Mouse (Mus musculus) neural tube, embryonic 14.5 days (tissue): ENCODE results near the gene Spata20. TPM values are rescaled to one million over a fixed set of nuclear protein-coding genes. Genes with fewer than 3 reads are reported as not detected.

Experiments used
- ATAC-seq: fragments of 200-750 bp; cut with Nextera tagmentation; 2 replicates; pipeline ENCODE4 v1.8.0; 2017; ENCODE audit warnings: low read depth, mild to moderate bottlenecking, moderate TSS enrichment, moderate library complexity
- H3K27ac ChIP-seq: fragments of 300-500 bp; sonication (generic); 2 replicates; pipeline ENCODE4 v1.5.1; 2014; ENCODE audit warnings: low read depth, mild to moderate bottlenecking, control low read depth, low read length, moderate library complexity, mixed read lengths
- H3K27me3 ChIP-seq: fragments of 300-500 bp; sonication (generic); 2 replicates; pipeline ENCODE4 v1.6.1; 2014; ENCODE audit warnings: low read length; ENCODE audit not compliant: control insufficient read depth, insufficient read depth
- H3K36me3 ChIP-seq: fragments of 300-500 bp; sonication (generic); 2 replicates; pipeline ENCODE4 v1.6.1; 2014; ENCODE audit warnings: low read length, mixed read lengths; ENCODE audit not compliant: control insufficient read depth, insufficient read depth
- H3K4me1 ChIP-seq: fragments of 300-500 bp; sonication (generic); 2 replicates; pipeline ENCODE4 v1.6.1; 2014; ENCODE audit warnings: low read length; ENCODE audit not compliant: control insufficient read depth, insufficient read depth
- H3K4me2 ChIP-seq: fragments of 300-500 bp; sonication (generic); 2 replicates; pipeline ENCODE4 v1.6.1; 2014; ENCODE audit warnings: mild to moderate bottlenecking, low read depth, low read length, control low read depth
- H3K4me3 ChIP-seq: fragments of 300-500 bp; sonication (generic); 2 replicates; pipeline ENCODE4 v1.5.1; 2014; ENCODE audit warnings: low read depth, low read length, control low read depth, mixed read lengths
- H3K9ac ChIP-seq: fragments of 300-500 bp; sonication (generic); replicated peaks from 2 replicates; pipeline ENCODE4 v1.6.1; 2014; ENCODE audit warnings: low read depth, mild to moderate bottlenecking, control low read depth, low read length, mixed read lengths
- H3K9me3 ChIP-seq: fragments of 300-500 bp; sonication (generic); 2 replicates; pipeline ENCODE4 v1.6.1; 2016; ENCODE audit warnings: low read length; ENCODE audit not compliant: control insufficient read depth
- WGBS: fragments of 180-500 bp; shearing (Covaris S2); extraction: QIAGEN DNeasy Blood & Tissue Kit; methylation state at CpG from one replicate; pipeline ENCODE4 v1.1.7; 2014; 5-methylcytosine and 5-hydroxymethylcytosine counted together
- polyA plus RNA-seq: library from polyadenylated mRNA; unstranded; fragments of >200 nt; fragmentation: Nextera tagmentation; extraction: Ambion mirVana; gene quantifications from 2 replicates; pipeline ENCODE4 v1.2.1, GENCODE M21; 2014

The Spata20 gene
- polyA plus RNA-seq, result 0.09 and 0.26 TPM in 2 replicates

DNA sequence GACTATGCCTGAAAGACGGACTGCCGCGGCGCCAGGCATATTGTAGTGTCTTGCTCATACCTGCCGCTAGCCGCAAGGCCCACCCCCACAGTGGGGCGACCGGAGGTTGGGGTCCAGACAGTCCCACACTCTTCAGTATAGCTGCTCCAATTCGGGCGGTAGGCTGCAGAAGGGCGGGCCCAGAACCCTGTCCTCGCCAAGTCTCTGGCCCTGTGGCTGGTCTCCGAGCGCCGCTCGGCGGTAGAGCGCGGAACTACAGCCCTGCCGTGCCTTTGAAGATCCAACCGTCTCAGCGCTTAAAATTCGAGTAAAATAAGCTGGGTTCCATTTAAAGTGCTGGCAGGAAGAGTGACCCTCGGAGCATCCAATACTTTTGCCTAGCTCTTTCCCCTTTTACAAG, at the start of gene Spata20:
Spata20 (minus strand) TSS at position 179 of the 400 bp plus-strand sequence.
- WGBS, result 6% methylated on average over 24 of the region's 24 CpGs
- Histone ChIP-seq H3K36me3 (no peaks in the 10 kb centered on the region), H3K4me2 (peak within 1 kb of the TSS; percentile 30; the same call in 1 of the 2 replicates), H3K4me3 (no peak within 1 kb of the TSS), H3K27ac (no peak within 1 kb of the TSS), H3K4me1 (no peaks in the 10 kb centered on the region), H3K9ac (0 out of 2 replicates have a peak within 1 kb of the TSS, but pooled peaks have one; percentile 28), H3K9me3 (no peaks in the 10 kb centered on the region), H3K27me3 (0 out of 2 replicates have a peak, but pooled peaks cover 2% of the 10 kb centered on the region)
- peak; percentile 72 for ATAC-seq

DNA sequence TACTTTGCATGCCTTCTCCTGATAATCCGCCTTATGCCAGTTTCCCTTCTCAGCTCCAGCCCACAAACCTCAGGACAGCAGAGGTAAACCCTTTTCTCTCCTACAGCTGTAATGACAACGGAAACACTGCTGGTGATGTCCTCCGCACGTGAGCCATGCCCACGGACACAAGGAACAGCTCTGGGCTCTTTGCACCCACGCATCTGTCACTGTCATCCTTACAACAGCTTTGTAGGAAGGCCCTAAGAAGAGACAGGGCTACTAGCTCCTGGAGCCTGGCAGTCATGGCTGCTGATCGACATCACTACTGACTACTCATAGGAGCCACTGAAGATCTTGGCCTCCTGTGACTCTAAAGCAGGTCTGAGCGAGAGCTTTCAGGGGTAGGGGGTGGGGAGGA, 47.2 kb upstream of the Spata20 start:
- 78% methylated on average over 8 of the region's 8 CpGs for WGBS

DNA sequence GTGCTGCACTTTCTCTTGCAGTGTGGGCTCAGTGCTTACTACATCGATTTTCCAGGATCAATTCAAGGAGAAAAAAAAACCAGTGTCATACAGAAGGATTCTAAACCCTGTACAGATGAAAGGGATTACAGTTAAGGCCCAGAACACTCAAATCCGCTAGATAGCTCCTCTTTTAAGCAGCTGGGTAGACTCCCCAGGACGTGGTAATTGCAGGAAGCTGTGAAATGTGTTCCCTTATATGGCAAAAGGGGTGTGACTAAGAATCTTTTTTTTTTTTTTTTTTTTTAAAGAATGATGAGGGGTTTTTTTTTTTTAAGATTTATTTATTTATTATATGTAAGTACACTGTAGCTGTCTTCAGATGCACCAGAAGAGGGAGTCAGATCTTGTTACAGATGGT, 42.9 kb upstream of the Spata20 start:
- 52% methylated on average over 3 of the region's 3 CpGs for WGBS
- Histone ChIP-seq H3K36me3 (no peaks in the 10 kb centered on the region), H3K9me3 (no peaks in the 10 kb centered on the region), H3K9ac (no peak overlapping the region), H3K4me1 (no peaks in the 10 kb centered on the region), H3K27ac (no peak overlapping the region), H3K4me3 (no peak overlapping the region), H3K27me3 (no peaks in the 10 kb centered on the region), H3K4me2 (no peak overlapping the region)
- no peak for ATAC-seq

More for the DNA sequence above, 47.2 kb upstream of the Spata20 start:
- Histone ChIP-seq H3K27ac (no peak overlapping the region), H3K9ac (no peak overlapping the region), H3K36me3 (no peaks in the 10 kb centered on the region), H3K4me1 (no peaks in the 10 kb centered on the region), H3K4me3 (no peak overlapping the region), H3K4me2 (no peak overlapping the region), H3K27me3 (no peaks in the 10 kb centered on the region), H3K9me3 (no peaks in the 10 kb centered on the region)
- ATAC-seq, result no peak

DNA sequence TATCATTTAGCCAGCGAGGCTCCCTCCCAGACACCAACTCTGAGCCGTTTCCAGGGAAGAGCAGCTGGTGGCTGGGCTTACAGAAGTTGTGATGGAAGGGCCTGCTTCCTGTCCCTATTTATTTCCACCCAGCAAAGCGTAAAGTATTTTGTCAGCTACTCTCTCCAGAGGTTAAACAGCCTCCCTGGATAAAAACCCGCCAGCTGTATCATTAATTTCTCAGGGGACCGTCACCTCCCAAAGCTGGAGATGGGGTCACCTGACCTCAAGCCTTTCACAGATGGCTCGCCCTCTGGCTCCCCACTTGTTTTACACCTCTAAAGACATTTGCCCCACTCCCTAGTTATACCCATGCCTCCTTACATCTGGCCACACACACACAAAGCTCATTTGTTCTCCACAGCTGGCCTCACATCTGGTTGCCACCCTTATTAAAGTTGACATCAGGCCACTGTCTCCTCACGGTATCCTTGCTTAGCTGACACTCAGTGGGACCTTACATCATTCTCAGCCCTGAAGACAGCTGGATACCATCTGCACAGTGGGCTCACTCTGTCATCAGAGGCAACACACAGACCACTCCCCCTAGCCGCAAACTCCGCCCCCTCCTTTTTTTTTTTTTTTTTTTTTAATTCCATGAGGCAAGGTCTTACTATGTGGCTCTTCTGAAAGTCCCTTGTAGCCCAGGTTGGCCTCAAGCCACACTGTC, 40.3 kb upstream of the Spata20 start:
- Histone ChIP-seq H3K27ac (no peak overlapping the region), H3K9me3 (no peaks in the 10 kb centered on the region), H3K27me3 (no peaks in the 10 kb centered on the region), H3K4me2 (no peak overlapping the region), H3K9ac (no peak overlapping the region), H3K4me3 (no peak overlapping the region), H3K36me3 (no peaks in the 10 kb centered on the region), H3K4me1 (no peaks in the 10 kb centered on the region)
- WGBS, result 47% methylated on average over 9 of the region's 9 CpGs
- ATAC-seq, result no peak

DNA sequence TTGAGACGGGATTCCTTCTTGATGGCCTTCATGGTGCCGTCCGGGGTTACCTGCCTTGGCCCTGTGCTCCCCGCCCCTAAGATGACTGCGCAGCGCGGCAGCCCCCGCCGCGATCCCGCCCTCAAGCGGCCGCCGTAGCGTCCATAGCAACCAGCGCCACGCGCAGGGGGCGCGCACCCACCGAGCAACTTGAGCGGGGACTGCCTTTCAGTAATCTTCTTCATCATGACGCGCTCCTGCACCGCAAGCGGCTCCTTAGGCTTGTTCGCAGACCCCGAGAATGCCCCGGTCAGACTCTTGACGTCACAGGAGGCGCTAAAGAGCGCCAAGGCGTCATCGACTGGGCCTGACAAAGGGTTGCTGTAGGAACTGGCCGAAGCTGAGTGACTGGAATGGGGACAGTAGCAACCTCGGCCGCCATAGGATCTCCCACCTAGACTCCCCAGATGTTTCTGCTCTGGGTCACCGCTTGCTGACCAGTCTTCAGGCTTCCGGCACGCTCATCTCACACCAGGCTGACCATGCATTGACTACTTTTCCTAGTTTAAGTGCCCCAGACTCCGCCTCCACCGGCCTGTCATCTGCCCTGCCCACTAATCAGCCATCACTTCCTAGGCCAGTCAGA, 35.4 kb upstream of the Spata20 start, which contains the start of gene Mycbpap:
Mycbpap (minus strand) TSS at position 524 of the 625 bp plus-strand sequence.
- no peak within 1 kb of the TSS for H3K27ac ChIP-seq
- H3K36me3 ChIP-seq, result no peaks in the 10 kb centered on the region
- peak within 1 kb of the TSS; percentile 59 for H3K9ac ChIP-seq
- H3K4me2 ChIP-seq, result peak within 1 kb of the TSS; percentile 93
- peak within 1 kb of the TSS; percentile 43 for H3K4me3 ChIP-seq
- no peaks in the 10 kb centered on the region for H3K27me3 ChIP-seq
- H3K9me3 ChIP-seq, result no peaks in the 10 kb centered on the region
- peak; percentile 72 for ATAC-seq
- 1% methylated on average over 42 of the region's 42 CpGs for WGBS
- no peaks in the 10 kb centered on the region for H3K4me1 ChIP-seq

DNA sequence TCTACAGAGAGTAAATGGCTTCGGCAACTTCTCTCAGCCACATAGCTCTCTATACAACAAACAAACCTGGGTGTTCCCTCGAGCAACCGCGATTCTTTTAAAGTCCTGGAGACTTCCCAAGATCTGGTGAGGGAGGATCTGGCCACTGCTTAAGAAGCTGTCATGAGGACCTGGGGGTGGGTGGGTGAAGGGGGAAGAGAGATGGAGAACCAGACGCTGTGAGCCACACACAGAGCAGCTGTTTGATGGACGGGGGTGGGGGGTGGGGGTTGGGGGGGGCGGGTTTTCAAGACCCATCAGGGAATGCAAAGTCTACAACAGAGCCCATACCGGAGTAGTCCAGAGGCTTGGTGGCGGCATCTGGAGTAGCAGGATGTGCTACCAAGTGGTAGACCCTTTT, 27.5 kb upstream of the Spata20 start:
- Histone ChIP-seq H3K27ac (no peak overlapping the region), H3K4me2 (no peak overlapping the region), H3K9me3 (no peaks in the 10 kb centered on the region), H3K36me3 (no peaks in the 10 kb centered on the region), H3K4me3 (no peak overlapping the region), H3K4me1 (no peaks in the 10 kb centered on the region), H3K9ac (no peak overlapping the region), H3K27me3 (no peaks in the 10 kb centered on the region)
- 69% methylated on average over 9 of the region's 9 CpGs for whole genome bisulfite sequencing
- ATAC-seq, result no peak

DNA sequence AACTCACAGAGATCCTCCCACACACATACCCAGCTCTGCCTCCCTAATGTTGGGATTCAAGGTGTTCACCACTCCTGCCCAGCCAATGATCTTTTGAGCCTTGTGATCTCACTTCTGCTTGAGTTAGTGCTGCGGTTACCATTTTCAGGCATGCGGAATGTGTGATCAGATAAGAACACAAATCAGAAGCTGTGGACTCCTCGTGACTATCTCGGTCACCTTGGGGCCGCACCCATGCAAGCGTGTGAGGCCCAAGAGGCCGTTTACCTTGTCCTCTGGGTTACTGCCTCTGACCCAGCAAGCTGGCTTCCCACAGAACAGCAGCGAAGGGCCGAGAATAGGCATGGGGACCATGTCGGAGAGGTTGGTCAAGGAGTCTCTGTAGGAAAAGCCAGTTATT, 23.0 kb upstream of the Spata20 start:
- 95% methylated on average over 10 of the region's 10 CpGs for WGBS
- no peaks in the 10 kb centered on the region for H3K27me3 ChIP-seq
- no peak for ATAC-seq

DNA sequence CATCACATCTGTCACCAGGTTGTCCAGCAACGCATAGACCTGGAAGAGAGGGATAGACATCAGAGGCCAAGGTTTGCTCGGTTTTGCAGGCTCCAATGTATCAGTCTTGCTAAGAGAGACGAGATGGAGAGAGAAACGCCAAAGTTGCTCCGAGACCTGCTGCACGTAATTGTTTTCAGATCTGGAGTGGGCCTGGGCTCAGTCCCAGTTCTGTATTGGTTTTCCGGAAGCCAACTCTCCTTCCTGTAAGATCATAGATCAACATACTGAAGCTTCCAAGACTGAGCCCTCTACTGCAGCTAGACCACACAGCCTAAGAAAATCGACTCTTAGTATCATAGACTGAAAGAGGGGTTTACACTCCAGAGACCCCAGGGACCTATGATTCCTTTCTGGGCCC, 15.5 kb upstream of the Spata20 start:
- Histone ChIP-seq H3K4me2 (no peak overlapping the region), H3K4me3 (no peak overlapping the region), H3K27ac (no peak overlapping the region), H3K36me3 (no peaks in the 10 kb centered on the region), H3K9ac (no peak overlapping the region), H3K4me1 (peaks cover 17% of the 10 kb centered on the region), H3K9me3 (no peaks in the 10 kb centered on the region), H3K27me3 (no peaks in the 10 kb centered on the region)
- ATAC-seq, result no peak
- WGBS, result 91% methylated on average over 8 of the region's 8 CpGs

More for the DNA sequence above, 23.0 kb upstream of the Spata20 start:
- Histone ChIP-seq H3K36me3 (no peaks in the 10 kb centered on the region), H3K4me3 (no peak overlapping the region), H3K4me1 (no peaks in the 10 kb centered on the region), H3K9me3 (no peaks in the 10 kb centered on the region), H3K4me2 (no peak overlapping the region), H3K9ac (no peak overlapping the region), H3K27ac (no peak overlapping the region)

DNA sequence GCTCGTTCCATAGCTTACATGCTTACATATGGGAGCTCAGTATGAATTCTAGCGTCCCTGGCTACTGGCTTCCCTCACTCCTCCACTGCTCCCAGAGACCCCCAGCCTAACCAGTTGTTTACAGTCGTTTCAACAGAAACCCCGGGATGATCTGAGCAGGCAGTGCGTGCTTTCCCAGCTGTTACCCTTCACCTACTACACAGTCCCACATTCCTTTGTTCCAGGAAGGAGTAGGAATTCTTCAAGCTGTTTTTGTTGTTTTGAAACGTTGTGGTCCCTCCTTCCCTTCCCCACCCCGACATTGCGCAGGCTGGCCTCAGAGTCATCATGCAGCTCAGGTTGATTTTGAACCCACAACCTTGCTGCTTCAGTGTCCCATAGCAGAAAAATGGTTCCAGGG, 14.4 kb upstream of the Spata20 start:
- H3K27ac ChIP-seq, result no peak overlapping the region
- H3K27me3 ChIP-seq, result no peaks in the 10 kb centered on the region
- ATAC-seq, result no peak

More for the DNA sequence above, 14.4 kb upstream of the Spata20 start:
- H3K9ac ChIP-seq, result no peak overlapping the region
- H3K4me3 ChIP-seq, result no peak overlapping the region
- H3K4me2 ChIP-seq, result no peak overlapping the region
- no peaks in the 10 kb centered on the region for H3K36me3 ChIP-seq
- WGBS, result 27% methylated on average over 8 of the region's 8 CpGs
- H3K9me3 ChIP-seq, result no peaks in the 10 kb centered on the region
- H3K4me1 ChIP-seq, result peaks cover 17% of the 10 kb centered on the region
